Mouse (Mus musculus) heart, postnatal 14 days (tissue): ENCODE results near the gene Baiap2l1. TPM values are rescaled to one million over a fixed set of nuclear protein-coding genes. Genes with fewer than 3 reads are reported as not detected.

Source experiments
- DNase-seq, 2 experiments: peaks; one replicate each; pipeline ENCODE4 v3.0.0; 2021 to 2022
- intact Hi-C: fragments of 180-260 bp; cut with DNase I; formaldehyde crosslinking; loops from one replicate; pipeline ENCODE4 v1.15.1; 2025
- total RNA-seq, 2 experiments: library from RNA; stranded (reverse); gene quantifications; 2 replicates each; pipeline ENCODE4 v1.2.3; 2021

Gene Baiap2l1
- total RNA-seq, 2 experiments from 2014 or later, result 5.7 to 5.9 TPM

DNA sequence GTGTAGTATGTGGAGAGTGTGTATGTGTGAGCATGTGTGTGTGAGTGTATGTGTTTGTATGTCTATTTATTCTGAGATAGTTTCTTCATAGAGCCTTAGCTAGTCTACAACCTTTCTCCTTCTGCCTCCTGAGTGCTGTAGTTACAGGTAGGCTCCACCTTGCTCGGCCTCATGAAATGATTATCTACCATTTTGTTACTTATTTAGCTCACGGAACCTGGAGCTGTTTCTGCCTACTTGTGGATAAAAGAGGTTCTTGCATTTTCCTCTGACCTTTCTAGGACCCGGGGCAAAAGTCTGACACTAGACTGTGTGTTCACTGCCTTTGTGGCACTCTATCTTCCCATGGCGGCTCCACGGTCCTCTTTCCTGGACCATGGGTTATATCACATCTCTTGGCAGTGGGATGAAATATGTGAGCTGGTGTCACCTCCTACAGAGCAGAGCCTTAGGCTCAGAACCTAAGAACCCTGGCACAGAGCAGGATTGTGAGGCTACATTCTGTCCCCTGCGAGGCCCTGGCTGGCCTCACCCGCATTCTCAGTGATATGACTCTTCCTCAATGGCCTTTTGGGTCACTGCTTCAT lies 113.9 kb downstream of the Baiap2l1 start, which contains the start of gene Bri3:
TSS of gene Bri3 (plus strand) at position 537 of the 587 bp plus-strand sequence.
- no peak for DNase-seq
- intact Hi-C loops, result no loop called here

- no peak for DNase-seq
- intact Hi-C loops, result no loop called here
These were observed 118.9 kb downstream of the Baiap2l1 start for GRCm38 (mm10) chr5:144238969-144239368.

DNA sequence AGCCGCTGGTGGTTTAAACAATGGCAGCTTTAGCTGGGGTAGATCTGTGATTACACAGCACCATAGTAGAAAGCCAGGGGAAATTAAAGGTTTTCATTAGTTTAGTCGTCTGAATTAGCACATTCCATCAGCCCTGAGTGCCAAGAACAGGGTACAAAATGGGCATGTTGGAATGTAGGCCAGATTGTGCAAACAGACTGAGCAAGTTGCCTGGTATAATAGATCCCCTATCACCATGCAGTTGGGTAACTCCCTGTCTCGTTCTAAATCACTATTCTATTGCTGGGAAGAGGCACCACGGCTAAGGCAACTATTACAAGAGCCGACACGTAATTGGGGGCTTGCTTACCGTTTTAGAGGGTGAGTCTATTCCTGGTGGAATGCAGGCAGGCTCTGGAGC lies 123.2 kb downstream of the Baiap2l1 start:
- DNase-seq, result no peak
- intact Hi-C loops, result no loop called here

GRCm38 (mm10) chr5:144234222-144234621 lies 123.7 kb downstream of the Baiap2l1 start:
- no peak for DNase-seq
- intact Hi-C loops, result no loop called here

DNA sequence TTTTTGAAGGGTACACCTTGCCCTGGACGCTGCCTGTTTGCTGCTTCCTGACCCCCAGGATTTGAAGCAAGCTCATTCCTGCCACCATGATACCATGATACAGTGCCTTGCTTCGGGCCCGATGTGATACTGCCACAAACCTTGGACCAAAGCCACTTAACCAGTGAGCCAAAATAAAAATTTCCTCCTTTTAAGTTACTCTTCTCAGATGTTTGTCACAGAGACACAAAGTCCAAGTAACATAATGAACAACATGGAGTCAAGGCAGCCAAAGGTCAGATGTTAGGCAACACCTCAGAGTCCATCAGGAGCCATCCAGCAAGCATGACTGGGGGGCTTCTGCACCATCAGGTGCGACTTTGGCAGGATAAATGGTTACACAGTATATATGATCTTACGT lies 125.4 kb downstream of the Baiap2l1 start:
- intact Hi-C loops, result no loop called here
- no peak for DNase-seq

GRCm38 (mm10) chr5:144231410-144231809 lies 126.5 kb downstream of the Baiap2l1 start:
- no peak for DNase-seq
- intact Hi-C loops, result no loop called here

DNA sequence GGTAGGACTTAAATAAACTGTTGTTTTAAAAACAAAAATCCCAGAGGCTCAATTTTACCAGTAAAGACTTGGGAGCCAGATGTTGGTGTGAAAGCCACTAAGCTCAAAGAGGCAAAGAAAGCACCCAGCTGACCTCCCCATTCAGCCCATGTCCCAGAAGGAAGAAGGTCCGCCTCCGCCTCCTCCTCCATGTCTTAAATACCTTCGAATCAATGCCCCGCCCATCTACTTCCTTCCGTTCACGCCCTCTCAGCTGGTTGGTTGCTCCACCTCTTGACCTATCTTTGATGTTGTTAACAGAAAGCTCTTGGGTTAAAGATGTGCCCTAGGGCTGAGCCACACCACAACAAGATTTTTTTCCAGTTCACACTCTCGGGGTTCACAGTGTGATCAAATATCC lies 127.7 kb downstream of the Baiap2l1 start:
- no peak for DNase-seq
- intact Hi-C loops, result no loop called here

DNA sequence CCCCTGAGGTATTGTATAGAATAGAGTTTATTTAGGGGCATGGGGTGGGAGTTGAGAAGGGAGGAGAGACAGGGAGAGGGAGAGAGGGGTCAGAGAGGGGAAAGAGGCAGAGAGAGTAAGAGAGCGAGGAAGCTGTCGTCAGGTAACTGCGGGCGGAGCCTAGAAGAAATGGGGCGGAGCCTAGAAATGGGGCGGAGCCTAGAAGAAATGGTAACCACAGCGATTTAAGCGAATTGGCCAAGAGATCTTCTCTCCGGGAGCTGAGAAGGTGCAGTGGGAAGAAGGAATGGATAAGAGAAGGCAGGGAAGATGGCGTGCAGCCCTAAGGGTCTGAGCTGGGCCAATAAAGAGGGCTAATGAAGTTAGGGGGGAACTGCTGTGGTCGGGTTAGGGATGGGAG lies 131.7 kb downstream of the Baiap2l1 start:
- no peak for DNase-seq
- intact Hi-C loops, result no loop called here

GRCm38 (mm10) chr5:144223899-144224816 lies 133.8 kb downstream of the Baiap2l1 start:
- no peak for DNase-seq
- intact Hi-C loops, result loop anchor here (2.0 to 5.0 kb wide), 2 partner anchors 33 to 122 kb away; partner anchors contain the start of gene Lmtk2

DNA sequence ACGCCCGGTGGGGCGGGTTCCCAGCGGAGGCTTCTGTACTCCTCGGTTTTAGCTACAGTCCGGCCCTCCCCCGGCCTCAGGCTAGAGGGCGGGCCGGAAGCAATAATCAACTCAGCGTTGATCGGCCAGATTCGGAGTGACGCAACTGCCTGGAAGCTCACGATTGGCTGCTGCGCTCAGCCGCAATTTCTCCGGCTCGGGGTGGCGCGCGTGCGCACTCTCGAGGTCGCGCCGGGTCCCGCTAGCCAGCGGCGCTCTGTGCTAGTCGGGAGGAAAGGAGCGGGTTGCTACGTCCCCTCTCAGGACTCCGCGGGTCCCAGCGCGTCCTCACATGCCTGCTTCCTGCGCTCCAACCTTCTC lies 134.4 kb downstream of the Baiap2l1 start, which contains the start of gene Tecpr1:
TSS of gene Tecpr1 (minus strand) at position 113 of the 360 bp plus-strand sequence.
- peak; percentile 96 to 97 for DNase-seq
- intact Hi-C loops, result loop anchor here (2.0 to 5.0 kb wide), 2 partner anchors 33 to 121 kb away; partner anchors contain the start of gene Lmtk2

GRCm38 (mm10) chr5:144222811-144223502 lies 135.0 kb downstream of the Baiap2l1 start:
- peak; percentile 64 to 67 for DNase-seq

DNA sequence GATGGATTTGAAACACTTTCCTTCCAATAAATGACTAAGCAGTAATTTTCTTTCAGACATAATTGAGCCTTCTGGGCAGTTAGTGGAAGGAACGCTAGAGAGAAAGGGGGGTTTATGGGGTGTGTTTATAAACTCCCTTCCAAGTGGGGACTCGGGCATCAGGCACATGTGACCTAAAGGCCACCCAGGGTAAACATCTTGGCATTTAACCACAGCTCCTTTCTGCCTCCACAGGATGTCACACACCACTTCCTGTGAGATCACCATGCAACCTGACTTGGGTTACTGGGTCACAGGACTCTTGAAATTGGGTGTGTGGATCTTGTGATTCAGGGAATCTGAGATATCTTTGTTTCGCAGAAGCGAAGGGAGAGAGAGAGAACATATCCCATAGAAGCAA lies 136.6 kb downstream of the Baiap2l1 start:
- intact Hi-C loops, result loop anchor here (5.0 kb wide), 1 partner anchor 119 kb away; the partner anchor contains the start of gene Lmtk2
- no peak for DNase-seq

More at GRCm38 (mm10) chr5:144222811-144223502, 135.0 kb downstream of the Baiap2l1 start:
- intact Hi-C loops, result loop anchor here (2.0 to 5.0 kb wide), 2 partner anchors 34 to 121 kb away; partner anchors contain the start of gene Lmtk2

DNA sequence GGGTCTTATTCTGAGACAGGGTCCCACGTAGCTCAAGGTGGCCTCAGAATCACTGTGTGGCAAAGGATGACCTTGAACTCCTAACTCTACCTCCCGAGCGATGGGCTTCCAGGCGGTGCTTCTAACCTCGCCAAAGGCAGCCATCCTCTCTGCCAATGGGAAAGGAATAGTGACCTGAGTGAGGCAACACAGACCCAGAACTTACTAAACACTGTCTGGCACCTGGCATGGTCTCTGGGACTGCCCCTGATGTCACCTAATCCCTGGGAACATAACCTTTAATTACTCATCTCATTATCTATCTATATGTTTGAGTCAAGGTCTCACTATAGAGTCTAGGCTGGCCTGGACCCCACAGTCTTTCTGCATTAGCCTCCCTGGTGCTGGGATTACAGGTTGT lies 138.0 kb downstream of the Baiap2l1 start:
- DNase-seq, result no peak
- intact Hi-C loops, result loop anchor here (5.0 kb wide), 1 partner anchor 118 kb away; the partner anchor contains the start of gene Lmtk2

GRCm38 (mm10) chr5:144219306-144219705 lies 138.6 kb downstream of the Baiap2l1 start:
- peak; percentile 15 to 16 for DNase-seq
- intact Hi-C loops, result no loop called here

- intact Hi-C loops, result no loop called here
- DNase-seq, result no peak
These were observed 139.9 kb downstream of the Baiap2l1 start for GRCm38 (mm10) chr5:144218061-144218460.

GRCm38 (mm10) chr5:144215992-144216391 lies 141.9 kb downstream of the Baiap2l1 start:
- no peak for DNase-seq
- intact Hi-C loops, result no loop called here

Other genes with a start within 250 kb of the Baiap2l1 start
- gene Bhlha15, start 167.8 kb downstream of the Baiap2l1 start, total RNA-seq, result not detected
- gene Tecpr1, start 134.5 kb downstream of the Baiap2l1 start, total RNA-seq, result 10 to 100 TPM; 29.5 to 34.7 TPM
- gene Bri3, start 113.7 kb downstream of the Baiap2l1 start, total RNA-seq, result 100 to 1,000 TPM; 125 to 128 TPM
- under 1 TPM; 0.07 to 0.10 TPM for gene Nptx2, start 187.8 kb upstream of the Baiap2l1 start, total RNA-seq